Mouse (Mus musculus) kidney, postnatal 0 days (tissue): Measurements from ENCODE around the gene Slfn9. TPM values are rescaled to one million over a fixed set of nuclear protein-coding genes. Genes with fewer than 3 reads are reported as not detected.

Experiments
- ATAC-seq: fragments of 200-750 bp; cut with Nextera tagmentation; replicated peaks from 2 replicates; pipeline ENCODE4 v1.8.0; 2017; ENCODE audit warnings: low read depth, moderate number of reproducible peaks, moderate TSS enrichment, moderate library complexity; ENCODE audit not compliant: low FRiP score
- DNase-seq: peaks from one replicate; pipeline ENCODE4 v3.0.0-alpha.2; 2016; ENCODE audit warnings: low spot score
- H3K27ac ChIP-seq: fragments of 300-500 bp; sonication (generic); 2 replicates; pipeline ENCODE4 v1.5.1; 2014; ENCODE audit warnings: mild to moderate bottlenecking
- H3K27me3 ChIP-seq: fragments of 300-500 bp; sonication (generic); 2 replicates; pipeline ENCODE4 v1.6.1; 2014; ENCODE audit warnings: low read length, mixed read lengths; ENCODE audit not compliant: insufficient read depth
- H3K36me3 ChIP-seq: fragments of 300-500 bp; sonication (generic); 2 replicates; pipeline ENCODE4 v1.6.1; 2014; ENCODE audit warnings: low read length, mixed read lengths; ENCODE audit not compliant: insufficient read depth
- H3K4me1 ChIP-seq: fragments of 300-500 bp; sonication (generic); replicated peaks from 2 replicates; pipeline ENCODE4 v1.6.1; 2014; ENCODE audit warnings: antibody characterized with exemption, low read length, mixed read lengths; ENCODE audit not compliant: insufficient read depth
- H3K4me2 ChIP-seq: fragments of 300-500 bp; sonication (generic); 2 replicates; pipeline ENCODE4 v1.6.1; 2014; ENCODE audit warnings: mild to moderate bottlenecking, low read length, moderate library complexity, mixed read lengths
- H3K4me3 ChIP-seq: fragments of 300-500 bp; sonication (generic); replicated peaks from 2 replicates; pipeline ENCODE4 v1.5.1; 2014; ENCODE audit warnings: low read depth, low read length
- H3K9ac ChIP-seq: fragments of 300-500 bp; sonication (generic); 2 replicates; pipeline ENCODE4 v1.6.1; 2014; ENCODE audit warnings: low read depth, low read length
- H3K9me3 ChIP-seq: fragments of 300-500 bp; sonication (generic); replicated peaks from 2 replicates; pipeline ENCODE4 v1.6.1; 2016; ENCODE audit warnings: low read length, inconsistent platforms, mixed read lengths
- CTCF ChIP-seq: IDR thresholded peaks from 2 replicates; pipeline ENCODE4 v1.5.1; 2016; ENCODE audit warnings: antibody characterized with exemption, low read depth, mild to moderate bottlenecking, moderate library complexity
- WGBS: fragments of 180-500 bp; shearing (Covaris S2); extraction: QIAGEN DNeasy Blood & Tissue Kit; methylation state at CpG from one replicate; pipeline ENCODE4 v1.1.7; 2014; 5-methylcytosine and 5-hydroxymethylcytosine counted together
- polyA plus RNA-seq: library from polyadenylated mRNA; unstranded; fragments of >200 nt; fragmentation: Nextera tagmentation; extraction: Ambion mirVana; gene quantifications from 2 replicates; pipeline ENCODE4 v1.2.1, GENCODE M21; 2015

The Slfn9 gene
- polyA plus RNA-seq, 1 experiment from 2014 or later = 9.4 TPM

GRCm38 (mm10) chr11:82962215-82962614 is 29.4 kb downstream of the Slfn9 start:
- WGBS = 78% methylated on average over 8 of the region's 8 CpGs
- Histone ChIP-seq H3K9me3 (no peaks in the 10 kb centered on the region), H3K36me3 (no peaks in the 10 kb centered on the region), H3K27ac (no peak overlapping the region), H3K4me2 (no peak overlapping the region), H3K4me1 (no peaks in the 10 kb centered on the region), H3K9ac (no peak overlapping the region), H3K27me3 (no peaks in the 10 kb centered on the region), H3K4me3 (no peak overlapping the region)
- no peak for ATAC-seq
- no peak for TF ChIP-seq CTCF
- no peak for DNase-seq

- no peaks in the 10 kb centered on the region for H3K36me3 ChIP-seq
- no peaks in the 10 kb centered on the region for H3K9me3 ChIP-seq
- no peak overlapping the region for H3K4me2 ChIP-seq
- H3K27me3 ChIP-seq = no peaks in the 10 kb centered on the region
- no peak overlapping the region for H3K27ac ChIP-seq
- H3K9ac ChIP-seq = no peak overlapping the region
- H3K4me3 ChIP-seq = no peak overlapping the region
- DNase-seq (no peak), ATAC-seq (no peak)
- TF ChIP-seq CTCF = no peak
- 38% methylated on average over 2 of the region's 2 CpGs for WGBS
- H3K4me1 ChIP-seq = no peaks in the 10 kb centered on the region
These were observed 29.9 kb downstream of the Slfn9 start for GRCm38 (mm10) chr11:82961743-82962142.

GRCm38 (mm10) chr11:82959613-82960012 is 32.0 kb downstream of the Slfn9 start:
- peak; percentile 84 for DNase-seq
- TF ChIP-seq CTCF = peak; percentile 96
- Histone ChIP-seq H3K4me1 (no peaks in the 10 kb centered on the region), H3K36me3 (no peaks in the 10 kb centered on the region), H3K4me3 (no peak overlapping the region), H3K4me2 (no peak overlapping the region), H3K27ac (no peak overlapping the region), H3K9ac (no peak overlapping the region), H3K9me3 (no peaks in the 10 kb centered on the region), H3K27me3 (no peaks in the 10 kb centered on the region)
- no peak for ATAC-seq
- 14% methylated on average over 4 of the region's 4 CpGs for WGBS

GRCm38 (mm10) chr11:82956925-82957324 is 34.7 kb downstream of the Slfn9 start:
- Histone ChIP-seq H3K4me3 (no peak overlapping the region), H3K27me3 (peaks cover 3% of the 10 kb centered on the region; the same call in 1 of the 2 replicates), H3K27ac (no peak overlapping the region), H3K9ac (no peak overlapping the region), H3K4me1 (no peaks in the 10 kb centered on the region), H3K36me3 (no peaks in the 10 kb centered on the region), H3K9me3 (no peaks in the 10 kb centered on the region), H3K4me2 (no peak overlapping the region)
- ATAC-seq (no peak), DNase-seq (no peak)
- 71% methylated on average over 10 of the region's 10 CpGs for WGBS
- no peak for TF ChIP-seq CTCF

- no peak overlapping the region for H3K9ac ChIP-seq
- no peaks in the 10 kb centered on the region for H3K9me3 ChIP-seq
- DNase-seq = no peak
- no peak overlapping the region for H3K4me2 ChIP-seq
- ATAC-seq = no peak
- H3K4me1 ChIP-seq = no peaks in the 10 kb centered on the region; the same call in 1 of the 2 replicates
- TF ChIP-seq CTCF = no peak
- peaks cover 3% of the 10 kb centered on the region; the same call in 1 of the 2 replicates for H3K27me3 ChIP-seq
- WGBS = 74% methylated on average over 6 of the region's 6 CpGs
- no peak overlapping the region for H3K27ac ChIP-seq
- no peak overlapping the region for H3K4me3 ChIP-seq
- H3K36me3 ChIP-seq = no peaks in the 10 kb centered on the region
These were observed 37.0 kb downstream of the Slfn9 start for GRCm38 (mm10) chr11:82954631-82955030.

- Histone ChIP-seq H3K4me1 (no peaks in the 10 kb centered on the region; the same call in 1 of the 2 replicates), H3K4me3 (peak overlapping the region; percentile 40), H3K27me3 (peaks cover 5% of the 10 kb centered on the region; the same call in 1 of the 2 replicates), H3K9ac (peak overlapping the region; percentile 59; the same call in 1 of the 2 replicates), H3K36me3 (no peaks in the 10 kb centered on the region), H3K27ac (peak overlapping the region; percentile 83), H3K4me2 (peak overlapping the region; percentile 41), H3K9me3 (no peaks in the 10 kb centered on the region)
- 51% methylated on average over 9 of the region's 9 CpGs for WGBS
- no peak for TF ChIP-seq CTCF
- DNase-seq (peak; percentile 43), ATAC-seq (no peak)
These were observed 38.8 kb downstream of the Slfn9 start for GRCm38 (mm10) chr11:82952612-82953542.
